Mouse (Mus musculus): ENCODE results near the gene Tmem81.

The Tmem81 gene

GRCm38 (mm10) chr1:132520764-132521163 is 14.7 kb downstream of the Tmem81 start:
- peak; percentile 61 for DNase-seq (ENCODE audit: low spot score)

GRCm38 (mm10) chr1:132523048-132523447 is 17.0 kb downstream of the Tmem81 start:
- DNase-seq (ENCODE audit: low spot score): no peak

GRCm38 (mm10) chr1:132523920-132524319 is 17.9 kb downstream of the Tmem81 start:
- DNase-seq (ENCODE audit: low spot score): no peak

- DNase-seq (ENCODE audit: low spot score): peak; percentile 89
Observed at GRCm38 (mm10) chr1:132525832-132526231, 19.8 kb downstream of the Tmem81 start.

- no peak for DNase-seq (ENCODE audit: low spot score)
Observed at GRCm38 (mm10) chr1:132528071-132528470, 22.0 kb downstream of the Tmem81 start.

GRCm38 (mm10) chr1:132528647-132529334 is 22.8 kb downstream of the Tmem81 start:
- DNase-seq (ENCODE audit: low spot score): no peak

- no peak for DNase-seq (ENCODE audit: low spot score)
Observed at GRCm38 (mm10) chr1:132530631-132531191, 24.7 kb downstream of the Tmem81 start.

GRCm38 (mm10) chr1:132532521-132532920 is 26.5 kb downstream of the Tmem81 start:
- no peak for DNase-seq (ENCODE audit: low spot score)

- no peak for DNase-seq (ENCODE audit: low spot score)
Observed at GRCm38 (mm10) chr1:132533840-132534239, 27.8 kb downstream of the Tmem81 start.

- no peak for DNase-seq (ENCODE audit: low spot score)
Observed at GRCm38 (mm10) chr1:132535541-132535940, 29.5 kb downstream of the Tmem81 start.

GRCm38 (mm10) chr1:132536416-132536815 is 30.4 kb downstream of the Tmem81 start:
- DNase-seq (ENCODE audit: low spot score): no peak

- DNase-seq (ENCODE audit: low spot score): peak; percentile 69
Observed at GRCm38 (mm10) chr1:132537736-132538135, 31.7 kb downstream of the Tmem81 start.

GRCm38 (mm10) chr1:132540701-132541100 is 34.7 kb downstream of the Tmem81 start:
- DNase-seq (ENCODE audit: low spot score): no peak

GRCm38 (mm10) chr1:132541171-132541823 is 35.3 kb downstream of the Tmem81 start:
- DNase-seq (ENCODE audit: low spot score): no peak

GRCm38 (mm10) chr1:132541824-132542599 is 36.0 kb downstream of the Tmem81 start:
- DNase-seq (ENCODE audit: low spot score): no peak

- peak; percentile 74 for DNase-seq (ENCODE audit: low spot score)
Observed at GRCm38 (mm10) chr1:132542762-132543306, 36.8 kb downstream of the Tmem81 start, which contains the start of gene Cntn2. Cntn2 (minus strand) TSS chr1:132543256.

- DNase-seq (ENCODE audit: low spot score): no peak
Observed at GRCm38 (mm10) chr1:132543789-132544188, 37.8 kb downstream of the Tmem81 start.

- no peak for DNase-seq (ENCODE audit: low spot score)
Observed at GRCm38 (mm10) chr1:132557901-132558631, 52.0 kb downstream of the Tmem81 start.

Data from layer of hippocampus, adult 11-12 months (tissue).